Mouse (Mus musculus) lung, adult 2 months (tissue): ENCODE measurements around the gene 9030612E09Rik. TPM values are rescaled to one million over a fixed set of nuclear protein-coding genes. Genes with fewer than 3 reads are reported as not detected.

ENCODE experiments used
- DNase-seq: peaks from one replicate; pipeline ENCODE4 v3.0.0; 2022
- H3K4me1 ChIP-seq: fragments of 200-500 bp; 2 replicates; pipeline ENCODE4 v1.6.1; 2011; ENCODE audit warnings: low read length; ENCODE audit not compliant: control insufficient read depth, insufficient read depth
- H3K4me3 ChIP-seq: fragments of 200-500 bp; replicated peaks from 2 replicates; pipeline ENCODE3; 2011; ENCODE audit warnings: low read depth, mild to moderate bottlenecking, control low read depth, low read length; ENCODE audit errors: extremely low read depth
- CTCF ChIP-seq: fragments of 200-500 bp; IDR thresholded peaks from 2 replicates; pipeline ENCODE4 v1.5.1; 2011; ENCODE audit warnings: mild to moderate bottlenecking, low read length, control low read depth; ENCODE audit not compliant: insufficient read depth
- POLR2A ChIP-seq: fragments of 200-500 bp; IDR thresholded peaks from 2 replicates; pipeline ENCODE4 v1.6.1; 2011; ENCODE audit warnings: low read depth, mild to moderate bottlenecking, control low read depth, low read length, borderline replicate concordance; ENCODE audit errors: extremely low read depth
- WGBS: fragments of 180-500 bp; shearing (Covaris S2); methylation state at CpG from one replicate; pipeline ENCODE4 v1.1.7; 2018; 5-methylcytosine and 5-hydroxymethylcytosine counted together
- polyA plus RNA-seq: library from polyadenylated mRNA; depleted of rRNA; stranded (reverse); fragments of >200 nt; gene quantifications from 2 replicates; pipeline ENCODE4 v1.2.3, GENCODE M21; 2012; rRNA removed

9030612E09Rik gene
- polyA plus RNA-seq, 1 experiment: 0.36 TPM

DNA sequence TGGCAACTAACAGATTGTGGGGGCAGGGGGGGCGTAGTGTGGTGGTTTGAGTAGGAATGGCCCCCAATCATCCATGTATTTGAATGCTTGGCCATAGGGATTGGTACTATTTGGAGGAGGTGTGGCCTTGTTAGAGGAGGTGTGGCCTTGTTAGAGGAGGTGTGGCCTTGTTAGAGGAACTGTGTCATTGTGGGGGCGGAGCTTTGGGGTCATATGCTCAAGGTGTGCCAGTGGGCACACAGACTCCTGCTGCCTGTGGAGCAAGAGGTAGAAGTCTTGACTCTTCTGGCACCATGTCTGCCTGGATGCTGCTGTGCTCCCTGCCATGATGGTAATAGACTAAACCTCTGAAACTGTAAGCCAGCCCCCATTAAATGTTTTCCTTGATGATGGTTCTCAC lies 25.7 kb downstream of the 9030612E09Rik start:
- TF ChIP-seq CTCF (no peak), POLR2A (no peak)
- no peak for DNase-seq
- Histone ChIP-seq H3K4me1 (no peaks in the 10 kb centered on the region), H3K4me3 (no peak overlapping the region)
- WGBS: 85% methylated on average over 2 of the region's 2 CpGs

DNA sequence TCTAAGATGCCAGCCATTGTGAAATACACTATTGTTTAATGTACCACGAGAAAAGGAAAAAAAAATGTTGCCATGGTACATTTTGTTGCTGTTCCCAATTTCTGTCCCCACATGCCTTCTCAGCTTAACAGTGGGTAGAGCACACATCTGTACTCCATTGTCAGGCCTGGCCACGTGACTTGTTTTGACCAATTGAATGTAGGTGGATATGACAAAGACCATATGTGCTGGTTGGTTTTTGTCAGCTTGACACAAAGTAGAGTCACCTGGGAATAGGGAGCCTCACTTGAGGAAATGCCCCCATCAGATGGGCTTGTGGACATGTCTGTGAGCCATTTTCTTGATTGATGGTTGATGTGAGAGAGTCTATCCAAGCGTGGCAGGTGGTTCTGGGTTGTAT lies 29.4 kb downstream of the 9030612E09Rik start:
- no peaks in the 10 kb centered on the region for H3K4me1 ChIP-seq
- TF ChIP-seq POLR2A: no peak
- TF ChIP-seq CTCF: no peak
- no peak for DNase-seq
- no peak overlapping the region for H3K4me3 ChIP-seq
- WGBS: 79% methylated on average over 3 of the region's 3 CpGs

DNA sequence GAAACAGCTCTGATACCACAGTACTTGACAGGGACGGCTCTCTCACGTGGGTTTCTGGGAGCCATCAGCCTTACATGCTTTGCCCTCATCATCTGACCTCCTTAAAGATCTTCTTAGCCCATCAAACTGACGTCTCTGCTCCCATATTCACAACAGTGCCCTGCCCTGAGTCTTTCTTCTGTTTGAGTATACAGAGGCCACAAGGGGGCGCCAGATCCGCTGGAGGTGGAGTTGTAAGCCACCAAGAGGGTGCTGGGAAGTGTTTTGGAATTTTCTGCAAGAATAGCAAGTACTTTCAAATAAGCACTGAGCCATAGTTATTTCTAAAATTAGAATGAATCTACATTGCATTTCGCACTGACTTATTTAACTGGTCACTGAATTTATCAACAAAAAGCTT lies 37.4 kb downstream of the 9030612E09Rik start:
- 40% methylated on average over 6 of the region's 6 CpGs for WGBS
- Histone ChIP-seq H3K4me3 (no peak overlapping the region), H3K4me1 (no peaks in the 10 kb centered on the region)
- TF ChIP-seq CTCF: peak; percentile 23; the same call in 1 of the 2 replicates
- TF ChIP-seq POLR2A: no peak
- peak; percentile 24 for DNase-seq

DNA sequence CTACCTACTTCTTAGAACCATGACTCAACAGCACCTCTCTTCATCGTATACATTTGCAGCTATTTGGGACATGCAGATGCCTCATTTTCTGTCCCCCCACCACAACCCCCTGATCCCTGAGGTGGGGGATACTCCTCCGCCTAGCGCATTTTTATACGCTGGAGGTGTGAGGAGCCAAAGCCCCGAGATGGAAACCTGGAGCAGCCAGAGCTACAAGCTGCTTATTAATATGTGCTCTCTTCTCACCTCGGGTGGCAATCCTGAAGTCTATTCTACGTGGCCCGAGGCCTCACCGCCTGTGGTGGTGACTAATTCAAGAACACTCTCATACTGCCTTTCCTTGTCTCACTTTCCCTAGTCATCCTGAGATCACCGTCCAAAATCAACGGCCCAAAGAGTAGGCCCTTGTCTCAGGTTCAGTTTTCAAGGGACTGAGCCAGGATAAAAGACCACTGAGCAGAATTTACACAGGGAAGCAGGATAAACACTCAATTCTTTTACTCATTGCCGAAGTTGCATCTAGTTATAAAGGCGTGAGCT lies 42.9 kb downstream of the 9030612E09Rik start:
- DNase-seq: no peak
- TF ChIP-seq POLR2A: no peak
- no peak for TF ChIP-seq CTCF
- WGBS: 87% methylated on average over 13 of the region's 13 CpGs
- H3K4me1 ChIP-seq: peaks cover 2% of the 10 kb centered on the region; the same call in 1 of the 2 replicates
- no peak overlapping the region for H3K4me3 ChIP-seq

DNA sequence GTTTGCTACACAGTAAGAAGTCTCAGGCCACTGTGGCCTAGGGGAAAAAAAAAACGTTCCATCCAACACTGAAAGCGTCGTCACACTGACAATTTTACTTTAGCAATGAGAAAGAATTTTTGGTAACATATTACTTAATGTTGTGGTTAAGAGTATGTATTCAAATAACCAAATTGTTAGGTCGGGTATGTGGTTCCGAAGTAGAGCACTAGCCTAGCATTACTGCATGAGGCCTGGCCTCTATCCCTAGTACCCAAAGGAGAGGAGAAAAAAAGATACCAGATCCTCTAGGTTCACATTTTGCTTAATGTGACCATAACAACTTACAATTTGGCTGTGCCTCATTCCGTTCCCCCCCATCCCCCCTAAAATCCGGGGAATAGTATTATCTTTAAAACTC lies 46.0 kb downstream of the 9030612E09Rik start:
- WGBS: 12% methylated on average over 7 of the region's 7 CpGs
- DNase-seq: peak; percentile 4
- peaks cover 2% of the 10 kb centered on the region; the same call in 1 of the 2 replicates for H3K4me1 ChIP-seq
- TF ChIP-seq POLR2A: no peak
- TF ChIP-seq CTCF: no peak
- H3K4me3 ChIP-seq: no peak overlapping the region

DNA sequence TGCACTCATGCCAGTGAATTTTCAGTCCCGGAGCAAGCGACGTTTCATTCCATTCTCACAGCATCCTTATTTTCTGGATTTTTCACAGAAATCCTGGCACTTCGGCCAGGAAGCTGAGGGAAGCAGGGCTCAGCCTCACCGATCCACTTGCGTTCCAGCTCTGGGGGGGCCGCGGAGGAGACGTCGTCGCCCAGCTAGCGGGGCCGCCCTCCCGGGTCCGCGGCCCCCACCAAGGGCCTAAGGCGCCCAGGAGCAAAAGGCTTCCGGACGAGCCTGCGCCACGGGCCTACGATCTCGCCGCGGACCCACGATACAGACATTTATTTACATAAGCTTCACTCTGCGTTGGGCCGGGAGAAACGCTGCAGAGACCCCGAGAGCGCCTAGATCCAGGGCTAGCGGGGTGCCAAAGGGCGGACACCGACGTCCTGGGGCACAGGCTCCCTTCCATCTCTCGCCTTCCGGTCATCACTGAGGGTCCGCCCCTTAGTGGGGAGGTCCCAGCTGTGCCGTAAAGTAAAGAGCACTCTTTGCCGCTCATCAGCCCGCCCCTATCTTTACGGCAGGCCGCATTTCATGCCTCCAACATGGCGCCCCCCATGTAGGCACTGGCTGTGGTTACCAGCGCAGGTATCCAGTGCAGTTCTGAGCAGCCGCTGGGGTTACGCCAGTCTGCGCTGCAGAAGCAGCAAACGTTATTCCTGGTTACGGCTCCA lies 46.6 kb downstream of the 9030612E09Rik start, which contains the start of gene Pdss2:
Gene Pdss2 (plus strand): TSS at position 577 of the 716 bp plus-strand sequence.
- peak; percentile 91 for DNase-seq
- TF ChIP-seq POLR2A (peak; percentile 100), CTCF (no peak)
- under 1% methylated on average over 50 of the region's 50 CpGs for WGBS
- Histone ChIP-seq H3K4me3 (peak within 1 kb of the TSS; percentile 85), H3K4me1 (peaks cover 2% of the 10 kb centered on the region; the same call in 1 of the 2 replicates)

DNA sequence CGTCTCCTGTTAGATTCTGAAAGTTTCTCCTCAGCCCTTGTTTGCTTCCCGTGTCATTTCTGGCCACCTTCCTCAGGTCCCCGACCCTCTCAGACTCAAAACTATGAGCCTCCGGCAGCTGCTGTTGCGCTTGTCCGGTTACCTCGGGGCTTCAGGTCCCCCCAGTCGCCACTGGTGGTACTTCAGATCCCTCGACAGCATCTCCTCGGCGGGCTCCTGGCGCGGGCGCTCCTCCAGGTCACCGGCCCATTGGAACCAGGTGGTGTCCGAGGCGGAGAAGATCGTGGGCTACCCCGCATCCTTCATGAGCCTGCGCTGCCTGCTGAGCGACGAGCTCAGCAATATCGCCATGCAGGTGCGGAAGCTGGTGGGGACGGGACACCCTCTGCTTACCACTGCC lies 47.2 kb downstream of the 9030612E09Rik start:
- DNase-seq: no peak
- Histone ChIP-seq H3K4me1 (peaks cover 2% of the 10 kb centered on the region; the same call in 1 of the 2 replicates), H3K4me3 (peak overlapping the region; percentile 85)
- TF ChIP-seq POLR2A: no peak
- TF ChIP-seq CTCF: no peak
- WGBS: under 1% methylated on average over 25 of the region's 25 CpGs

DNA sequence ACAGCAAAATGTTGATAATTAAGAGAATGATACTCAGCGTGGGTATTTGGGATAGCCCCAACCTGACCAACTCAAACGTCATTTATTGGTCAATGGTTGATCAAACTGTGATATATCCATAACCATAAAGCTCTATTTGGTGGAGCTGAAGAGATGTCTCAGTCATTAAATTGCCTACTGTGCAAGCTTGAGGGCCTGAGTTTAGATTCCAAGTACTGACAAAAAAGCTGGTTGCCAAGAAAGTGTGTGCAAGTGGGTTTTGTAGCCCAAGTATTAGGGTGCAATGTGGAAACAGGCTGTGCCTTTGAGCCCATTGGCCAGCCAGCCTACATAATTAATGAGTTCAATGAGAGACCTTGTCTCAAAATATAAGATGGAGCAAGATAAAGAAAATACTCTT lies 48.9 kb downstream of the 9030612E09Rik start:
- TF ChIP-seq CTCF (no peak), POLR2A (no peak)
- Histone ChIP-seq H3K4me1 (peaks cover 2% of the 10 kb centered on the region; the same call in 1 of the 2 replicates), H3K4me3 (no peak overlapping the region)
- no peak for DNase-seq
- WGBS: 92% methylated on average over 2 of the region's 2 CpGs

Other genes starting within 250 kb of the 9030612E09Rik start
- gene Sobp, start 174 bp upstream of the 9030612E09Rik start, polyA plus RNA-seq: 0.75 and 1.2 TPM in 2 replicates
- 5.6 and 6.4 TPM in 2 replicates for gene Pdss2, start 46.8 kb downstream of the 9030612E09Rik start, polyA plus RNA-seq